Mouse (Mus musculus) heart, embryonic 13.5 days (tissue): ENCODE measurements around the gene Zswim4. TPM values are rescaled to one million over a fixed set of nuclear protein-coding genes. Genes with fewer than 3 reads are reported as not detected.
A peak's percentile ranks its signal among the peaks of the same experiment; 100 is the strongest.

ENCODE experiments used
- ATAC-seq: fragments of 200-750 bp; cut with Nextera tagmentation; 2 replicates; pipeline ENCODE4 v1.8.0; 2017; ENCODE audit warnings: moderate TSS enrichment; ENCODE audit not compliant: insufficient number of reproducible peaks, low FRiP score, low TSS enrichment; ENCODE audit errors: extremely low read depth
- H3K27ac ChIP-seq: fragments of 300-500 bp; sonication (generic); replicated peaks from 2 replicates; pipeline ENCODE4 v1.5.1; 2015; ENCODE audit warnings: moderate library complexity, mild to moderate bottlenecking, inconsistent platforms
- H3K27me3 ChIP-seq: fragments of 300-500 bp; sonication (generic); replicated peaks from 2 replicates; pipeline ENCODE4 v1.6.1; 2015; ENCODE audit warnings: mild to moderate bottlenecking, inconsistent platforms
- H3K36me3 ChIP-seq: fragments of 300-500 bp; sonication (generic); 2 replicates; pipeline ENCODE4 v1.6.1; 2015; ENCODE audit warnings: mild to moderate bottlenecking, inconsistent platforms
- H3K4me1 ChIP-seq: fragments of 300-500 bp; sonication (generic); 2 replicates; pipeline ENCODE4 v1.6.1; 2015; ENCODE audit warnings: inconsistent platforms
- H3K4me2 ChIP-seq: fragments of 300-500 bp; sonication (generic); 2 replicates; pipeline ENCODE4 v1.6.1; 2015; ENCODE audit warnings: inconsistent platforms, mild to moderate bottlenecking, moderate library complexity
- H3K4me3 ChIP-seq: fragments of 300-500 bp; sonication (generic); 2 replicates; pipeline ENCODE4 v1.5.1; 2015; ENCODE audit warnings: moderate library complexity, mild to moderate bottlenecking, inconsistent platforms
- H3K9ac ChIP-seq: fragments of 300-500 bp; sonication (generic); 2 replicates; pipeline ENCODE4 v1.6.1; 2015; ENCODE audit warnings: inconsistent platforms, mild to moderate bottlenecking, moderate library complexity
- H3K9me3 ChIP-seq: fragments of 300-500 bp; sonication (generic); 2 replicates; pipeline ENCODE4 v1.6.1; 2016; ENCODE audit warnings: inconsistent platforms
- WGBS: fragments of 180-500 bp; shearing (Covaris S2); methylation state at CpG from one replicate; pipeline ENCODE4 v1.1.7; 2015; ENCODE audit warnings: mixed read lengths; 5-methylcytosine and 5-hydroxymethylcytosine counted together
- microRNA counts: library from miRNA; unstranded; fragments of <30 nt; microRNA quantifications from one replicate; lab custom pipeline; 2016
- microRNA-seq: library from miRNA; unstranded; fragments of <30 nt; microRNA quantifications from one replicate; pipeline ENCODE4, GENCODE M21; 2016
- polyA plus RNA-seq: library from polyadenylated mRNA; unstranded; fragments of >200 nt; fragmentation: Nextera tagmentation; extraction: Ambion mirVana; gene quantifications from 2 replicates; pipeline ENCODE4 v1.2.1, GENCODE M21; 2015

Gene Zswim4
- polyA plus RNA-seq, 1 experiment from 2014 or later: 9.3 TPM

DNA sequence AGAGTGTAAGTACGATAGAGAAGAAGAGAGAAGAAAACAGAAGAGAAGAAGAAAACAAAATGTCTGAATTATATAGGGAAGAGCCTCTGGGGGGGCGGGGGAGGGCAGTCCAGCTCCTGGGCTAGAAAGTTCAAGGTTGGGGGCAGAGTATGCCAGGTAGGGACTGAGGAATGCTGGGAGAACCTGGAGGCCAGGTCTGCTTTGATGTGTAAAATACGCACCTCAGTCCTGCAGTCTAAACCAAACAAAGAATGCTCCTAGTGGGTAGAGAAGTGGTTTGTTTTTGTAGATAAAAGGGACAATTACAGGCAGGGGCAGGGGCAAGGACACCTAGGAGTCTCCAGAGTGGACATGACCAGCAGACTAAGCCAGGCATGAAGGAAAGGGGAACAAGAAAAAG is 59.5 kb downstream of the Zswim4 start:
- WGBS: 81% methylated on average over 3 of the region's 3 CpGs

DNA sequence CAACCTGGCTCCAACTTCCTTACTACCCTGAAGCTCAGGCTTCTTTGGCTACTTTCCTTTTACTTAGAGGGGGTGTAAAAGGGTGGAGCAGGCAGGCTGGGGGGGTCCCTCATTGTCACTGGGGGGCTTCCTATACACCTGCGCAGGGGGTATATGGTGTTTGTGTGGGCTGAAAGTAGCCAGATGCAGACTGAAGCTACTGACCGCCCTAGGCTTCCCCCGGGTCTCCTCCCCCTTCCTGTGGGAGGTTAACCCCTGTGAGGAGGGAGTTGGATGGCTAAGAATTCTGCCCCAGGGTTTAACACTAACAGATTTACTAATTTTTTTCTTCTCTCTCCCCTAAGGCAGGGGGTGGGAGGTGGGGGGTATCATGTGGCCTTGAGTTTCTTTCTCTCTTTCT is 60.3 kb downstream of the Zswim4 start:
- WGBS: 21% methylated on average over 3 of the region's 3 CpGs
- no peaks in the 10 kb centered on the region for H3K9me3 ChIP-seq
- H3K4me3 ChIP-seq: no peak overlapping the region
- H3K9ac ChIP-seq: peak overlapping the region; percentile 29; the same call in 1 of the 2 replicates
- peak overlapping the region; percentile 12; the same call in 1 of the 2 replicates for H3K4me2 ChIP-seq
- no peaks in the 10 kb centered on the region for H3K27me3 ChIP-seq
- peaks cover 42% of the 10 kb centered on the region for H3K4me1 ChIP-seq
- no peak for ATAC-seq
- H3K27ac ChIP-seq: no peak overlapping the region
- H3K36me3 ChIP-seq: peaks cover 36% of the 10 kb centered on the region

More for the DNA sequence above, 59.5 kb downstream of the Zswim4 start:
- no peaks in the 10 kb centered on the region for H3K27me3 ChIP-seq
- peaks cover 27% of the 10 kb centered on the region for H3K36me3 ChIP-seq
- no peak overlapping the region for H3K27ac ChIP-seq
- H3K4me3 ChIP-seq: no peak overlapping the region
- no peaks in the 10 kb centered on the region for H3K9me3 ChIP-seq
- no peak for ATAC-seq
- H3K4me2 ChIP-seq: no peak overlapping the region
- no peak overlapping the region for H3K9ac ChIP-seq
- peaks cover 50% of the 10 kb centered on the region for H3K4me1 ChIP-seq

DNA sequence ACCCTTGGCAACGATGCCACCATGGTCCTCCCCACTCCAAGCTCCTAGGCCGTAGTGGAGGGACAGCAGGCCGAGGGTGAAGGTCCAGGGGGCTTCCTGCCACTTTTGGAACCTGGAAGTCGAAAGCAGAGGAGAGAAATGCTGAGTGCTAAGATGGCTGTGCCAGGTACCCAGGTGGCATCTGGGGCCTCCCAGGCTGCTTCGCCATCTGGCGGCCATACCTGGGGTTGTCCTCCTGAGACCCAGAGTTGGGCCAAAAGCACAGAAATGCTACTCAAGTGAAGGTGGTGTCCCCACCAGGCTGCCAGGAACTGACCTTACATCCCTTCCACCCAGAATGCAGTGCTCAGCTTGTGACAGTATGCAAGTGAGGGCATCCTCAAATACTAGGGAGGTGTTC is 63.0 kb downstream of the Zswim4 start:
- Histone ChIP-seq H3K9ac (no peak overlapping the region), H3K4me2 (no peak overlapping the region), H3K4me3 (no peak overlapping the region), H3K36me3 (peaks cover 42% of the 10 kb centered on the region), H3K27me3 (no peaks in the 10 kb centered on the region), H3K9me3 (no peaks in the 10 kb centered on the region), H3K27ac (no peak overlapping the region), H3K4me1 (peaks cover 15% of the 10 kb centered on the region)
- WGBS: 74% methylated on average over 6 of the region's 6 CpGs
- no peak for ATAC-seq

DNA sequence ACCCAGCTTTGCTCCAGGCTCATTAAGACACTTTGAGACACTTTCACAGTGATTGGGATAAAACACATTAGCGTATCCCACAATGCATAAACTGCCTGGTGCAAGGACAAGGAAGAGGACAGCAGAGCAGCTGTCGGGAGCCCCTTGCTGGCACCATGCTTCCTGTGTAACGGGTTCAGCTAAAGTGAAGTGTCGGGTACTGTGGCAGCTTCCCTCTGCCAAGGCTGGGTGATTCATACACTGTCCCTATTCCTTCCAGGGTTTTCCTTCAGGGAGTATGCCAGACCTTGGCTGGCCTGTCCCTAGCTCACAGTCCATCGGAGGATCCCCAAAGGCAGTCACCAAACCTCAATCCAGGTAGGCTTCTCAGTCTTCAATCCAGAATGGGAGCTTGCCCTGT is 66.8 kb downstream of the Zswim4 start:
- Histone ChIP-seq H3K4me2 (no peak overlapping the region), H3K27ac (no peak overlapping the region), H3K4me3 (no peak overlapping the region), H3K36me3 (peaks cover 38% of the 10 kb centered on the region), H3K4me1 (peaks cover 27% of the 10 kb centered on the region), H3K27me3 (no peaks in the 10 kb centered on the region), H3K9me3 (no peaks in the 10 kb centered on the region), H3K9ac (no peak overlapping the region)
- no peak for ATAC-seq
- WGBS: 85% methylated on average over 5 of the region's 5 CpGs

DNA sequence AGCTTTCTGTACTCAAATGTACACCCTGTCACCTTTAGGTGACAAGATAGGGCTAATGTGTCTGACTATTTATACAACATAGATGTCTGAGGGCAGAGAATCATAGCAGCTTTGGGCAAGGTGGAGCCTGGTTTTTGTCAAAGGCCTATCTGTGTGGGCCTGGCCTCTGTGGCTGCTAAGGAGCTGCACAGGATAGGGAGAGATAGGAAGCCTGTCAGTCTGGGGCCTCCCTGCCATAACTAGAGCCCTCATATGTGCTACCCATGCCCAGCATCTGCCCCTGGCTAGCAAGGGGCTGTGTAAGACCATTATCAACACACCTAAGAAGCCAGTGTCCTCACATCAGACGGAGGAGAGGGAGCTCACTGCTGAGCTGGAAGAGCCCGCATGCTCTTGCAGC is 69.2 kb downstream of the Zswim4 start:
- no peak for ATAC-seq
- Histone ChIP-seq H3K36me3 (peaks cover 21% of the 10 kb centered on the region), H3K4me2 (no peak overlapping the region), H3K4me1 (peaks cover 29% of the 10 kb centered on the region), H3K27ac (no peak overlapping the region), H3K27me3 (no peaks in the 10 kb centered on the region), H3K4me3 (no peak overlapping the region), H3K9ac (peak overlapping the region; percentile 44; the same call in 1 of the 2 replicates), H3K9me3 (no peaks in the 10 kb centered on the region)
- 61% methylated on average over 2 of the region's 2 CpGs for WGBS

MicroRNA genes within 50 kb of the gene (microRNA counts, 519-probe panel; counts per million panel counts)
- microRNA mmu-miR-181c (lab: Ali Mortazavi, UCI) (2,360 counts per million, percentile 64 among the panel's probes with 10 or more counts), microRNA mmu-miR-23a (lab: Ali Mortazavi, UCI) (6,125 counts per million, percentile 94 among the panel's probes with 10 or more counts), microRNA mmu-miR-27a (lab: Ali Mortazavi, UCI) (6,103 counts per million, percentile 94 among the panel's probes with 10 or more counts)

Small RNA genes within 50 kb of the gene (microRNA-seq; reads per million reads assigned to microRNA genes)
- 3,302 reads per million, percentile 89 among the genes with 10 or more reads in this experiment for gene Mir181c
- gene Mir181d: 2,815 reads per million, percentile 88 among the genes with 10 or more reads in this experiment
- gene Mir23a: 24,493 reads per million, percentile 98 among the genes with 10 or more reads in this experiment
- not detected for gene Mir24-2
- 313 reads per million, percentile 68 among the genes with 10 or more reads in this experiment for gene Mir27a
- gene Mir3074-2: not detected

Other genes starting within 250 kb of the Zswim4 start
- gene Samd1, start 239.4 kb downstream of the Zswim4 start, polyA plus RNA-seq: 4.8 and 5.7 TPM in 2 replicates
- gene 1700067K01Rik, start 235.6 kb downstream of the Zswim4 start, polyA plus RNA-seq: 0.50 and 0.53 TPM in 2 replicates
- not detected in 2 replicates for gene 2210011C24Rik, start 224.9 kb downstream of the Zswim4 start, polyA plus RNA-seq
- gene Palm3, start 215.6 kb downstream of the Zswim4 start, polyA plus RNA-seq: 1.2 and 1.6 TPM in 2 replicates
- 4.6 and 5.4 TPM in 2 replicates for gene Il27ra, start 194.5 kb downstream of the Zswim4 start, polyA plus RNA-seq
- gene Rln3, start 192.1 kb downstream of the Zswim4 start, polyA plus RNA-seq: 0.25 TPM in 1 of 2 replicates, not detected in the other
- gene Gm10643, start 171.9 kb downstream of the Zswim4 start, polyA plus RNA-seq: 0.86 and 0.93 TPM in 2 replicates
- 5.7 and 5.8 TPM in 2 replicates for gene Rfx1, start 170.2 kb downstream of the Zswim4 start, polyA plus RNA-seq
- gene Dcaf15, start 132.3 kb downstream of the Zswim4 start, polyA plus RNA-seq: 7.6 TPM in 2 replicates
- gene Podnl1, start 111.1 kb downstream of the Zswim4 start, polyA plus RNA-seq: 0.06 and 0.12 TPM in 2 replicates
- 14.5 and 15.3 TPM in 2 replicates for gene Cc2d1a, start 89.1 kb downstream of the Zswim4 start, polyA plus RNA-seq
- 0.82 and 0.88 TPM in 2 replicates for gene 4930432K21Rik, start 89.0 kb downstream of the Zswim4 start, polyA plus RNA-seq
- 1.9 and 2.8 TPM in 2 replicates for gene Nanos3, start 51.8 kb downstream of the Zswim4 start, polyA plus RNA-seq
- gene D8Ertd738e, start 12.7 kb upstream of the Zswim4 start, polyA plus RNA-seq: 276 and 328 TPM in 2 replicates
- gene Mri1, start 20.3 kb upstream of the Zswim4 start, polyA plus RNA-seq: 45.4 and 50.3 TPM in 2 replicates
- 11.3 and 16.9 TPM in 2 replicates for gene Ccdc130, start 33.3 kb upstream of the Zswim4 start, polyA plus RNA-seq
- gene Cacna1a, start 151.4 kb upstream of the Zswim4 start, polyA plus RNA-seq: 6.4 and 8.1 TPM in 2 replicates